Mouse (Mus musculus): ENCODE results near the gene Bricd5. TPM values are rescaled to one million over a fixed set of nuclear protein-coding genes. Genes with fewer than 3 reads are reported as not detected.

Gene Bricd5
- 0.92 and 1.0 TPM in 2 replicates for polyA plus RNA-seq (2012; rRNA removed)

GRCm38 (mm10) chr17:24473612-24474275 is at the start of gene Bricd5:
Bricd5 (plus strand) TSS chr17:24473884.

GRCm38 (mm10) chr17:24426471-24427169 is 47.1 kb upstream of the Bricd5 start, which contains the start of gene Eci1:
Eci1 (plus strand) TSS chr17:24426641.

DNA sequence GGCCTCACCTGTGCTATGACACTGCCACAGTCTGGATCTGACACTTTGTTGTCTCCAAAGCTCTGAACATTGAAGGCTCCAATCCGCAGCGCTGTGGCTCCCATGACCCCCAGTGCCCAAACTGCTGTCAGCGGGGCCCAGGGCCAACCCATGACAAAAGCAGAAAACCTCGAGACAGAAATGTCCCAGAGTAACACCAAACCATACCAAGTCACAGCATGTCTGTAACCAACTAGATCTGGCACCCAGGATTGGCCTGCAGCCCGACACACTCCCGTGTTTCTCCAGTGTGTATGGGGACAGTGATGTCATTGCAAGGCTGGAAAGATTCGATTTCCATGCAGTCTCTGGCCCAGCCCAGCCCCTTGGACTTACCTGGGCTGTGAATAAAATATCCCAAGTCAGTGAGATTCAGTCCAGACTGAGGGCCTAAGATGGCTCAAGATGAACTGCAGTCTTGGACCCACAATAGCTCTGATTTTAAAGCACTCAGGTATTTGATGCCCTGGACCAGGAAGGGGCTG is 31.0 kb upstream of the Bricd5 start, which contains the start of gene Dnase1l2:
Dnase1l2 (minus strand) TSS at position 474 of the 524 bp plus-strand sequence.

GRCm38 (mm10) chr17:24469910-24470602 is 3.6 kb upstream of the Bricd5 start, which contains the start of the genes E4f1 and Pgp:
E4f1 (minus strand) TSS chr17:24470313.
Pgp (plus strand) TSS chr17:24470392.

DNA sequence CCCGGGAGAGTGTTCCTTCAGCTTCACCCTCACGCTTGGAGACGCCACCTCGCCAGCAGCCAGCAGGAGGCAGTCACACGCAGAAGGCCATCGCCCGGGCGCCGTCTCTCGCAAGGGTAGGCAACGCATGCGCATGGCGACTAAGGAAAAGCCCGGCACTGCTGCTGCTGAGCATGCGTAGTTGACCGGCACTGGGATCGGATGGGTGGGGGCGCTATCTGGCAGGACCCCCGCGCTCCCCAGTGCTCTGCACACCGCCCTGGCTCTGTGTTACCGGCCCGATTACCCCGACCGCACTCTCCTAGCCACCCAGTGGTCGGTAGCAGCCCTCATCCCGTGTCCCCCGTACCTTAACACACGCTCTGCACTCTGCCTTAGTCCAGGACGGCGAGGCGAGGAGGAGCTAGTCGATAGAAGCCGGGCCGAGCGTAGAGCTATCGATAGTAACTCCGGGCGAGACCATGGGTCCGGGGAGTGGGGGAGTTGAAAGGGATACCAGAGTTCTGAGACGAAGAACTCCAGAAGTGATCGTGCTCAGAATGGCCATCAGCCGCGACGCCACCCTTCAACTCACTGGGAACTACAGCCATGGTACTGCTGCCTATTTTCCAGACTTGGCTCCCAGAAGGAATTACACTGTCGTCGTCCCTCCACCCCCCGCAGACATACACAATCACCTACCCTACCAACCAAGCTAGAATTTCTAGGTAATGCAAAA is 5.1 kb downstream of the Bricd5 start, which contains the start of gene Mlst8:
Mlst8 (minus strand) TSS at position 416 of the 718 bp plus-strand sequence.

GRCm38 (mm10) chr17:24488186-24488661 is 14.5 kb downstream of the Bricd5 start, which contains the start of gene Caskin1:
Caskin1 (plus strand) TSS chr17:24488601.

Other genes starting within 250 kb of the Bricd5 start
- gene Ccnf, start 222.4 kb upstream of the Bricd5 start, polyA plus RNA-seq (2012; rRNA removed): 9.7 and 17.0 TPM in 2 replicates
- gene Abca17, start 122.8 kb upstream of the Bricd5 start, polyA plus RNA-seq (2012; rRNA removed): not detected in 2 replicates
- gene Abca3, start 121.9 kb upstream of the Bricd5 start, polyA plus RNA-seq (2012; rRNA removed): 31.5 and 35.2 TPM in 2 replicates
- 153 and 155 TPM in 2 replicates for gene Rnps1, start 59.3 kb upstream of the Bricd5 start, polyA plus RNA-seq (2012; rRNA removed)
- gene Eci1, start 47.2 kb upstream of the Bricd5 start, polyA plus RNA-seq (2012; rRNA removed): 124 and 139 TPM in 2 replicates
- gene Dnase1l2, start 30.8 kb upstream of the Bricd5 start, polyA plus RNA-seq (2012; rRNA removed): 7.9 and 13.4 TPM in 2 replicates
- gene E4f1, start 3.6 kb upstream of the Bricd5 start, polyA plus RNA-seq (2012; rRNA removed): 146 and 150 TPM in 2 replicates
- 123 and 142 TPM in 2 replicates for gene Pgp, start 3.5 kb upstream of the Bricd5 start, polyA plus RNA-seq (2012; rRNA removed)
- 40.6 and 58.0 TPM in 2 replicates for gene Mlst8, start 5.2 kb downstream of the Bricd5 start, polyA plus RNA-seq (2012; rRNA removed)
- 49.0 and 53.5 TPM in 2 replicates for gene Caskin1, start 14.7 kb downstream of the Bricd5 start, polyA plus RNA-seq (2012; rRNA removed)
- gene Traf7, start 54.1 kb downstream of the Bricd5 start, polyA plus RNA-seq (2012; rRNA removed): 253 and 318 TPM in 2 replicates
- 0.71 and 1.4 TPM in 2 replicates for gene Rab26, start 60.3 kb downstream of the Bricd5 start, polyA plus RNA-seq (2012; rRNA removed)
- 158 and 173 TPM in 2 replicates for gene Pkd1, start 76.0 kb downstream of the Bricd5 start, polyA plus RNA-seq (2012; rRNA removed)
- 200 and 211 TPM in 2 replicates for gene Tsc2, start 158.7 kb downstream of the Bricd5 start, polyA plus RNA-seq (2012; rRNA removed)
- gene Nthl1, start 158.8 kb downstream of the Bricd5 start, polyA plus RNA-seq (2012; rRNA removed): 33.4 and 40.4 TPM in 2 replicates
- 154 and 188 TPM in 2 replicates for gene Slc9a3r2, start 176.4 kb downstream of the Bricd5 start, polyA plus RNA-seq (2012; rRNA removed)
- 0.40 and 0.53 TPM in 2 replicates for gene Npw, start 184.6 kb downstream of the Bricd5 start, polyA plus RNA-seq (2012; rRNA removed)
- gene Zfp598, start 195.8 kb downstream of the Bricd5 start, polyA plus RNA-seq (2012; rRNA removed): 118 and 131 TPM in 2 replicates
- gene Syngr3, start 216.1 kb downstream of the Bricd5 start, polyA plus RNA-seq (2012; rRNA removed): 1.6 and 1.7 TPM in 2 replicates
- 40.5 and 66.7 TPM in 2 replicates for gene Gfer, start 222.3 kb downstream of the Bricd5 start, polyA plus RNA-seq (2012; rRNA removed)
- 19.1 and 19.6 TPM in 2 replicates for gene Noxo1, start 222.3 kb downstream of the Bricd5 start, polyA plus RNA-seq (2012; rRNA removed)
- 105 and 112 TPM in 2 replicates for gene Tbl3, start 233.8 kb downstream of the Bricd5 start, polyA plus RNA-seq (2012; rRNA removed)
- gene Rnf151, start 244.2 kb downstream of the Bricd5 start, polyA plus RNA-seq (2012; rRNA removed): 0.34 and 1.4 TPM in 2 replicates
- 4,445 and 4,526 TPM in 2 replicates for gene Rps2, start 244.2 kb downstream of the Bricd5 start, polyA plus RNA-seq (2012; rRNA removed)

Data from ovary, adult 2 months (tissue).